Mouse (Mus musculus): Measurements from ENCODE around the gene Rab11fip2.

DNA sequence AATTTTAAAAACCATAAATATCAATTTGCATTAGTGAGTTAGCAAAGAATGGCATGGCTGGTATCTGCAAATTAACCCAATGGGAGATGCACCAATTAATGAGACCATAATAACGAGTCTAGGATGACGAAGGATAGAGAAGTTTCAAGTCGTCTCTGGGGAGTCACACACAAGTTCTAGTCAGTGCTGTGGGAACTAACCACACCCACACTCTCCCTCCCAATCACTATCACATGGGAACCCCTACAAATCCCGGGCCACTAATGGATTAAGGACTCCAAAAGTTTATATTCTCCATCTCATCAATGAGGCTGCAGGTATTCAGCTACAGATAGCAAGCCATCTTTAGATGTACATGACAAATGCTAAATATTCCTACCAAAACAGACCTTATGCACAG is 14.8 kb downstream of the Rab11fip2 start:
- TF ChIP-seq CTCF (IDR thresholded peaks at IDR 0.05; ENCODE audit: insufficient read depth, low read length) = no peak
- no peak for TF ChIP-seq POLR2A (IDR thresholded peaks at IDR 0.05; ENCODE audit: borderline replicate concordance, extremely low read depth, low read depth, low read length)
